Mouse (Mus musculus) forebrain, embryonic 12.5 days (tissue): ENCODE data around the gene Efna3. TPM values are rescaled to one million over a fixed set of nuclear protein-coding genes. Genes with fewer than 3 reads are reported as not detected.

Experiments used
- ATAC-seq: fragments of 200-750 bp; cut with Nextera tagmentation; 2 replicates; pipeline ENCODE4 v1.8.0; 2017; ENCODE audit warnings: moderate TSS enrichment; ENCODE audit not compliant: low FRiP score
- H3K27ac ChIP-seq: fragments of 300-500 bp; sonication (generic); 2 replicates; pipeline ENCODE4 v1.5.1; 2016; ENCODE audit warnings: mild to moderate bottlenecking
- H3K27me3 ChIP-seq: fragments of 300-500 bp; sonication (generic); 2 replicates; pipeline ENCODE4 v1.6.1; 2016; ENCODE audit warnings: mild to moderate bottlenecking
- H3K36me3 ChIP-seq: fragments of 300-500 bp; sonication (generic); replicated peaks from 2 replicates; pipeline ENCODE4 v1.6.1; 2016; ENCODE audit warnings: mild to moderate bottlenecking
- H3K4me1 ChIP-seq: fragments of 300-500 bp; sonication (generic); 2 replicates; pipeline ENCODE4 v1.6.1; 2016
- H3K4me2 ChIP-seq: fragments of 300-500 bp; sonication (generic); 2 replicates; pipeline ENCODE4 v1.6.1; 2016; ENCODE audit warnings: mild to moderate bottlenecking, moderate library complexity
- H3K4me3 ChIP-seq: fragments of 300-500 bp; sonication (generic); replicated peaks from 2 replicates; pipeline ENCODE4 v1.5.1; 2016; ENCODE audit warnings: mild to moderate bottlenecking
- H3K9ac ChIP-seq: fragments of 300-500 bp; sonication (generic); 2 replicates; pipeline ENCODE4 v1.6.1; 2016; ENCODE audit warnings: mild to moderate bottlenecking
- H3K9me3 ChIP-seq: fragments of 300-500 bp; sonication (generic); 2 replicates; pipeline ENCODE4 v1.6.1; 2016
- WGBS: fragments of 180-500 bp; shearing (Covaris S2); methylation state at CpG from one replicate; pipeline ENCODE4 v1.1.7; 2016; 5-methylcytosine and 5-hydroxymethylcytosine counted together
- polyA plus RNA-seq: library from polyadenylated mRNA; unstranded; fragments of >200 nt; fragmentation: Nextera tagmentation; extraction: Ambion mirVana; gene quantifications from 2 replicates; pipeline ENCODE4 v1.2.1, GENCODE M21; 2016

The Efna3 gene
- polyA plus RNA-seq, 1 experiment from 2014 or later = 11.9 TPM

DNA sequence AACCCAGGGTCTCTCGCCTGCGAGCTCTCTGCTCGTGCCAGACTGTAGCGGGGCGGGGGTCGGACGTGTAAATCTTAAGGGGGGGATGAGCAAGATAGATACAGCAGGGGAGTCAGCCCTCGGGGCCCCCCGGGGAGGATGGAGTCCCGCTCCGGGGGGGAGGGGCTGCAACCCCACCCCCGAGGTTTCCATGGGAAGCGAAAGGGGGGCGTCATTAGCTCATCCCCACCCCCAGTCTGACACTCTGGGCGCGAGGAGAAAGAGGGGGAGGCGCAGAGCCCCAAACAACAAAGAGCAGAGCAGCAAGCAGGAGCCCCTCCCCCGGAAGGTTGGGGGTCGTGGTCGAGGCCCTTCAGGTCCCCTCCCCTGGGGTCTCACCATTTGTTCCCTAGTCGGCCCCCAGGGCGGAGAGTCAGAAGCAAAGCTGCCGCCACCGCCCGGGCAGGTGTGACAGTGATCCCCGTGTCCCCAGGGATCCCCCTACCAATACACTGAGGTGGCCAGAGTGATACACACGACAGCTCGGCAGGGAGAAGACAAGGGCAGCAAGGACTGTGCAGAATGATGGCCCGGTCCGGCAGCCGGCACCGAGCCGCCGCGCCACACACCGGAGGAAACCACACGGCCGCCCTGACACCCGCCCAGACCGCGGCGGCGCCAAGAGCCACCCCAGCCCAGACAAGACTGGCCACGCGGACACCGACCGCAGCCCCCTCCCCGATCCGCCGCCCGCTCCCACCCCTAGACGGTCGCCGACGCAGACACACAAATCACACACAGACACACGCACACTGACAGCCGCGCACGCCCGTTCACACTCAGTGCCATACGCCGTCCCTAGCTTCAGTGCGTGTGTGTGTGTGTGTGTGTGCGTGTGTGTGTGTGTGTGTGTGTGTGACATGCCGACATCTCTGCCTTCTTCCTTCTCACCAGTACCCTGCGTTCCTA, 1.3 kb downstream of the Efna3 start:
- peak overlapping the region; percentile 70 for H3K9ac ChIP-seq
- WGBS = 2% methylated on average over 59 of the region's 66 CpGs
- peak overlapping the region; percentile 63 for H3K4me3 ChIP-seq
- peaks cover 75% of the 10 kb centered on the region for H3K27me3 ChIP-seq
- peak; percentile 19; the same call in 1 of the 2 replicates for ATAC-seq
- H3K4me2 ChIP-seq = peak overlapping the region; percentile 95
- H3K27ac ChIP-seq = peak overlapping the region; percentile 71
- H3K36me3 ChIP-seq = no peaks in the 10 kb centered on the region
- H3K4me1 ChIP-seq = peaks cover 61% of the 10 kb centered on the region
- H3K9me3 ChIP-seq = no peaks in the 10 kb centered on the region

GRCm38 (mm10) chr3:89320581-89321182, 2.1 kb downstream of the Efna3 start:
- H3K36me3 ChIP-seq = no peaks in the 10 kb centered on the region
- no peaks in the 10 kb centered on the region for H3K9me3 ChIP-seq
- WGBS = 1% methylated on average over 38 of the region's 41 CpGs
- H3K4me3 ChIP-seq = peak overlapping the region; percentile 63
- peaks cover 83% of the 10 kb centered on the region for H3K27me3 ChIP-seq
- peak; percentile 15; the same call in 1 of the 2 replicates for ATAC-seq
- peak overlapping the region; percentile 71; the same call in 1 of the 2 replicates for H3K27ac ChIP-seq
- H3K4me1 ChIP-seq = peaks cover 68% of the 10 kb centered on the region
- H3K4me2 ChIP-seq = peak overlapping the region; percentile 95
- peak overlapping the region; percentile 70 for H3K9ac ChIP-seq

GRCm38 (mm10) chr3:89319591-89320350, 3.0 kb downstream of the Efna3 start:
- H3K27ac ChIP-seq = 0 out of 2 replicates have a peak overlapping the region, but pooled peaks have one; percentile 71

GRCm38 (mm10) chr3:89318971-89319590, 3.7 kb downstream of the Efna3 start:
- no peak overlapping the region for H3K27ac ChIP-seq
- no peak for ATAC-seq
- H3K27me3 ChIP-seq = peaks cover 80% of the 10 kb centered on the region

More at GRCm38 (mm10) chr3:89319591-89320350, 3.0 kb downstream of the Efna3 start:
- ATAC-seq = no peak
- no peaks in the 10 kb centered on the region for H3K36me3 ChIP-seq
- 3% methylated on average over 55 of the region's 58 CpGs for WGBS
- peaks cover 78% of the 10 kb centered on the region for H3K4me1 ChIP-seq
- peak overlapping the region; percentile 95 for H3K4me2 ChIP-seq
- peak overlapping the region; percentile 63 for H3K4me3 ChIP-seq
- peak overlapping the region; percentile 70 for H3K9ac ChIP-seq
- H3K27me3 ChIP-seq = peaks cover 84% of the 10 kb centered on the region
- H3K9me3 ChIP-seq = no peaks in the 10 kb centered on the region

GRCm38 (mm10) chr3:89318316-89318715, 4.4 kb downstream of the Efna3 start:
- no peak overlapping the region for H3K9ac ChIP-seq
- ATAC-seq = no peak
- WGBS = 77% methylated on average over 8 of the region's 8 CpGs
- 0 out of 2 replicates have a peak overlapping the region, but pooled peaks have one; percentile 1 for H3K4me3 ChIP-seq
- H3K36me3 ChIP-seq = no peaks in the 10 kb centered on the region
- no peaks in the 10 kb centered on the region for H3K9me3 ChIP-seq
- peaks cover 75% of the 10 kb centered on the region for H3K27me3 ChIP-seq
- H3K27ac ChIP-seq = no peak overlapping the region
- no peak overlapping the region for H3K4me2 ChIP-seq
- peaks cover 79% of the 10 kb centered on the region for H3K4me1 ChIP-seq

More at GRCm38 (mm10) chr3:89318971-89319590, 3.7 kb downstream of the Efna3 start:
- 10% methylated on average over 21 of the region's 21 CpGs for whole genome bisulfite sequencing
- Histone ChIP-seq H3K9me3 (no peaks in the 10 kb centered on the region), H3K4me1 (peaks cover 79% of the 10 kb centered on the region), H3K9ac (peak overlapping the region; percentile 70; the same call in 1 of the 2 replicates), H3K4me2 (peak overlapping the region; percentile 95), H3K36me3 (no peaks in the 10 kb centered on the region), H3K4me3 (peak overlapping the region; percentile 63)

DNA sequence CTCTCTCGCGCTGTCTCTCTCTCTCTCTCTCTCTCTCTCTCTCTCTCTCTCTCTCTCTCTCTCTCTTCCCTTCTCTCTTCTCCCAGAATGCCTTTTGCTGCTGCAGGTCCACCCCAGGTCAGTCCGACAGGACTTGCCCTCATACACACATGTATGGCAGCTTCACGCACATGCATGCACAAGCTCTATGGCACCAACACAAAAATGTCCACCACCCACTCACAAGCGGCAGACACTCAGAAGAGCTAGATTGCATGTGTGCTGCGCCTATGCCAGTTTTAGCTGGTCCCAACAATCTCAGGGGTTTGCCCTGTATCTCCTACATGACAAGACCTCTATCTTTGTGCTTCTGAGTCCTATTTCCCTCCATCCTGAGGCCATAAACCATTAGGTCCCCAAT, 5.5 kb downstream of the Efna3 start:
- Histone ChIP-seq H3K36me3 (no peaks in the 10 kb centered on the region), H3K27ac (no peak overlapping the region), H3K4me3 (no peak overlapping the region), H3K9ac (no peak overlapping the region), H3K27me3 (peaks cover 65% of the 10 kb centered on the region), H3K4me1 (peaks cover 69% of the 10 kb centered on the region), H3K9me3 (no peaks in the 10 kb centered on the region), H3K4me2 (peak overlapping the region; percentile 73)
- ATAC-seq = no peak
- 60% methylated on average over 6 of the region's 6 CpGs for WGBS

DNA sequence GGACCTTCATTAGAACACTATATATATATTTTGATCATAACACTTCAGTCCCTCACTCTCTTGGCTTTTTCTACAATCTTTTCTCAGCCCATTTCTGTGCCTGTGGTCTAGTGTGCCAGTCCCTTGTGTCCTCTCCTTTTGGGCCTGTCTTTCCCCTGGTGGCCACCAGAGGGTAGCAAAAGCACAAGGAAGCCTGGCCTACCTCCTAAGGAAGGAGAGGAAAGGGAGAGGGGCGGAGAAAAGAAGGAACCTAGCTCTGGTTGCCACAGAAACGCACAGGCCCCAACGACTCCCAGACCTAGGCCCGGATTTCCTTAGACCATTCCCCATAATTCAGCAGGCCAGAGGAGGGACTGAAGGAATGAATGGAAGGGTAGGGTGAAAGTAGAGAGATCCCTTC, 5.9 kb downstream of the Efna3 start:
- peak; percentile 45 for ATAC-seq
- Histone ChIP-seq H3K9ac (no peak overlapping the region), H3K9me3 (no peaks in the 10 kb centered on the region), H3K27ac (no peak overlapping the region), H3K4me2 (peak overlapping the region; percentile 73), H3K36me3 (no peaks in the 10 kb centered on the region), H3K4me3 (no peak overlapping the region), H3K27me3 (peaks cover 61% of the 10 kb centered on the region), H3K4me1 (peaks cover 65% of the 10 kb centered on the region)
- 3% methylated on average over 4 of the region's 4 CpGs for WGBS

DNA sequence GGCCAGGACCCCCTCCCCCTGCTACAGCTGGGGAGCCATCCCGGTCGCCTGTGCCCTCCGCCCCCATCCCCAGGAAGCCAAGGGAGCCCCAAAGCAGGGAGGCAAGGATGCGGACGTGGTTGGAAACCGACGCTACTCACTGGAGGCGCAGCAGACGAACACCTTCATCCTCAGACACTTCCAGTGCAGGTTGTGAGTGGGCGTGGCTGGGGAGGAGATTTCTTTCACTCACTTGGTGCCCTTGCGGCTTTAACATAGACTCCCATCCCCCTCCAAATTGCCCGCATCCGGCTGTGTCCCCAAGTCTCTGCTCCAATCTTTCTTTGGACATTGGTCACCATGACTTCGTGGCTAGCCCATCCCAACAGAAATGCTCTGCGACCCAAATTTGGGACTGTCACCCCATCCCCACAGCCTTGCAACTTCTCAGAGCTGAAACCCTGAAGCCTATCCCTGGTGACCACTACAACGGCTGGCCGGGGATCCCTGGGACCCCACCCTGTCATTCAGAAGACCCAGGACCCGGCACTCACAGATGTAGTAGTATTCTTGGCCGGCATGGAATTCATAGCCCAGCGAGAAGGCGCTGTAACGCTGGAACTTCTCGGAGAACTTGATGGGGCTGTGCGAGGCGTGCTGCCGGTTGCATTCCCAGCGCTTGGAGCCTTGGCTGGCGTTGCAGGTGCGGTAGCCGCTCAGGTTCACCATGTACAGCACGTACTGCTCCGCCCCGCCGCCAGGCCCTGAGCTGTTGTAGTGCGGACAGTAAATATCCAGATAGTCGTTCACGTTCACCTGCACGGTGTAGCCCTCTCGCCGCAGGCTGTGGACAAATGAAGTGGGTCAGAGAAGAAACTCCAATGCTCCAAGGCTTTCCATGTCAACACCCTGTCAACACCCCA, 6.6 kb downstream of the Efna3 start:
- Histone ChIP-seq H3K27me3 (peaks cover 55% of the 10 kb centered on the region), H3K36me3 (no peaks in the 10 kb centered on the region), H3K4me1 (peaks cover 59% of the 10 kb centered on the region), H3K4me2 (peak overlapping the region; percentile 73), H3K9me3 (no peaks in the 10 kb centered on the region), H3K27ac (no peak overlapping the region), H3K9ac (peak overlapping the region; percentile 56; the same call in 1 of the 2 replicates), H3K4me3 (peak overlapping the region; percentile 34)
- WGBS = 6% methylated on average over 40 of the region's 40 CpGs
- peak; percentile 21; the same call in 1 of the 2 replicates for ATAC-seq

DNA sequence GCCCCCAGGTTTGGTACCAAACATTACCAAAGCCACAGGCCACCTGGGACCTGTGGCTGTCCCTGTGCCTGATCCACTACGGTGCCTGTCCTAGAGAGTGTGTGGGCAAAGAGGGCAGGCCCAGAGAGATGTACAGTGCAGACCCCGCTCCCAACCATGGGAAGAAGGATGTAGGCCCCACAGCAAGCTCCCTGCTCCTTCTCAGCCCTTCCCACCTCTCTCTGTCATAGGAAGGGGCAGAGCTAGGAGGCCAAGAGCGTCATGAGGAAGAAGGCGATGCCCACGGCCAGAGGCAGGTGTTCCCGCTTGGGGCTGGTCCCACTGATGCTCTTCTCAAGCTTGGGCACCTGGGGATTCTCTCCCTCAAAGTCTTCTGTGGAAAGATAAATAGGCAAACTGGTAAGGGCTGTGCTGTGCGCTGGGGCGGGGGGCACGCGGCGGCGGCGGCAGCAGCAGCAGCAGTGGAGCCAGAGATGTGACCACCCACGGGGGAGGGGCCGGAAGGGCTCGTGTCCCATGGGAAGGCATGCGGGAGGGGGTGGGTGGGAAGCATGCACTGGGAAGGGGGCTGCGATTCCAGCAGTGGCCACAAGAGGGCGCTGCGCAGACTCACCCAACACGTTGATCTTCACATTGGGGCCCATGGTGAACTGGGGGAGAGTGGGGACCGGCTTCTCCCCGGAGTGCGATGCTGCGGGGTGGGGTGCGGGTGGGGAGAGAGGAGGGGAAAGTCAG, 7.4 kb downstream of the Efna3 start:
- no peaks in the 10 kb centered on the region for H3K9me3 ChIP-seq
- ATAC-seq = peak; percentile 31
- peaks cover 47% of the 10 kb centered on the region for H3K27me3 ChIP-seq
- no peaks in the 10 kb centered on the region for H3K36me3 ChIP-seq
- 6% methylated on average over 25 of the region's 26 CpGs for WGBS
- peaks cover 51% of the 10 kb centered on the region for H3K4me1 ChIP-seq
- no peak overlapping the region; the same call in 1 of the 2 replicates for H3K27ac ChIP-seq
- H3K4me2 ChIP-seq = peak overlapping the region; percentile 73
- H3K9ac ChIP-seq = peak overlapping the region; percentile 56; the same call in 1 of the 2 replicates
- peak overlapping the region; percentile 34 for H3K4me3 ChIP-seq

GRCm38 (mm10) chr3:89314791-89315190, 8.0 kb downstream of the Efna3 start:
- H3K4me1 ChIP-seq = peaks cover 45% of the 10 kb centered on the region
- no peak overlapping the region for H3K27ac ChIP-seq
- no peak overlapping the region for H3K4me3 ChIP-seq
- ATAC-seq = no peak
- H3K4me2 ChIP-seq = peak overlapping the region; percentile 73
- no peaks in the 10 kb centered on the region for H3K9me3 ChIP-seq
- H3K36me3 ChIP-seq = no peaks in the 10 kb centered on the region
- peak overlapping the region; percentile 56; the same call in 1 of the 2 replicates for H3K9ac ChIP-seq
- 39% methylated on average over 2 of the region's 2 CpGs for WGBS
- H3K27me3 ChIP-seq = peaks cover 41% of the 10 kb centered on the region
